Mouse (Mus musculus) large intestine, adult 2 months (tissue): ENCODE data around the gene Csrp3. TPM values are rescaled to one million over a fixed set of nuclear protein-coding genes. Genes with fewer than 3 reads are reported as not detected.

ENCODE experiments used
- DNase-seq: peaks from one replicate; pipeline ENCODE4 v3.0.0-alpha.2; 2012; ENCODE audit warnings: low read depth, low spot score
- WGBS: fragments of 180-500 bp; shearing (Covaris S2); methylation state at CpG from one replicate; pipeline ENCODE4 v1.1.7; 2018; 5-methylcytosine and 5-hydroxymethylcytosine counted together
- polyA plus RNA-seq: library from polyadenylated mRNA; depleted of rRNA; stranded (reverse); fragments of >200 nt; gene quantifications from 2 replicates; pipeline ENCODE4 v1.2.3, GENCODE M21; 2012

The Csrp3 gene
- polyA plus RNA-seq, 1 experiment, result not detected

DNA sequence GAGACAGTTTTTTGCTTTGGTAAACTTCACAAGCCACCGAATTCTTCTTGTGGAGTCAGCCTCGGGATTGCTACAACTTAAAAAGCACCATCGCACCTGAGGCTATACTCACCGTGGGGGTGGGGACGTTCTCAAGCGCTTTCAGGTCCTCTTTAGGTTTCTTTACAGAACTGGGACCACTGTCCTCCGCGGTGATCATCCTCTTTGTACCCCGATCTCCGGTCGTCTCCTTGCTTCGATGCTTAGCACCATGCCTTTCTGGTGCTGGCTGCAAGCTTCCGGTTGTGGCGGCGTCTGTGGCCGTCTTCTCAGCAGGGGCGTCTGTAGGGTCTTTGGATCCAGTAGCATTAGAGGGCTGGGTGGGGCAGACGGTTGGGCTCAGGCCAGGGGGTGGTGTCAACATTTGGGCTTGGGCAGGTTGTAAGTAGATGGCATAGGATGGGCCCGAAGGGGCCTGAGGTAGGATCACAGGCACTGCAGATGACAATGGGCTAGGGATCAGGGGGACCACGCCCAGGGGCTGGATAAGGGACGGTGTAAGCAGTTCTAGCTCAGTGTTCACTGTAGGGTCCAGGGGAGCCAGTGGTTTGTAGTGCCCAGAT, 22.8 kb upstream of the Csrp3 start:
- WGBS, result 91% methylated on average over 21 of the region's 21 CpGs
- DNase-seq, result no peak

DNA sequence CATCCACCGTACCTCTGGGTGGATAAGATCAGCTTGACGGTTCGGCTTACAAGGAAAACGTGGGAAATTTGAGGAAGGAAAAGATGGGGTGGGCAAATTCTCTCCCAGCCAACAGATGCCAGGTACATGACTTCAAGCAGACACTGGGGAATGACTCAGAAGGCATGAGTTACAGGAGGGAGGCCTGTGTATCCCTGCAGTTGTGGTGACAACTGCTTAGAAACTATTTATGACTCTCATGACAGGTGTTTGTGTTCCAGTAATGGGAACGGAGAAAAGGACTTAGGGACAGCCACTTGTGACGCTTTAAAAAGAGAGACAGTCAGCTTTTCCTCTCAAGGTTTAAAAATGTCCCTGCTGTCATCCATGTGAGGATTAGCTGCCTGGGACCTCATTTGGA, 22.3 kb upstream of the Csrp3 start:
- WGBS, result 83% methylated on average over 6 of the region's 6 CpGs
- no peak for DNase-seq

DNA sequence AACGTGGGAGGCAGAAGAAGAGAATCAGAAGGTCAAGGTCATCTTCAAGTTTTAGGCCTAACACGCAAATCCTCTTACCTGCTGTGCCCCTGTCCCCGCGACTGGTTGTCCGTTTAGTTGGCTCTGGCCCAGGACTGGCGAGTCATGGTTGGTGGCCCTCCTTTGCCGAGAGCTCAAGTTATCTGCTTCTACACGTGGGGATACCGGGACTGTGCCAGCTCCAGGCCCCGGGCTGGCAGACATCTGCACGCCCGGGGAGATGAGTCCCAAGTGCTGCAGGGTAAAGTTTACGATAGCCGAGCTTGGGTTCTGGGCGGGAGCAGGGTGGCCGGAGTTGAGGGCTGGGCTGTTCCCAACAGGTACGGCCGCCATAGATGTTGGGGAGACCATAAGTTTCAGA, 19.7 kb upstream of the Csrp3 start:
- WGBS, result 85% methylated on average over 18 of the region's 18 CpGs

DNA sequence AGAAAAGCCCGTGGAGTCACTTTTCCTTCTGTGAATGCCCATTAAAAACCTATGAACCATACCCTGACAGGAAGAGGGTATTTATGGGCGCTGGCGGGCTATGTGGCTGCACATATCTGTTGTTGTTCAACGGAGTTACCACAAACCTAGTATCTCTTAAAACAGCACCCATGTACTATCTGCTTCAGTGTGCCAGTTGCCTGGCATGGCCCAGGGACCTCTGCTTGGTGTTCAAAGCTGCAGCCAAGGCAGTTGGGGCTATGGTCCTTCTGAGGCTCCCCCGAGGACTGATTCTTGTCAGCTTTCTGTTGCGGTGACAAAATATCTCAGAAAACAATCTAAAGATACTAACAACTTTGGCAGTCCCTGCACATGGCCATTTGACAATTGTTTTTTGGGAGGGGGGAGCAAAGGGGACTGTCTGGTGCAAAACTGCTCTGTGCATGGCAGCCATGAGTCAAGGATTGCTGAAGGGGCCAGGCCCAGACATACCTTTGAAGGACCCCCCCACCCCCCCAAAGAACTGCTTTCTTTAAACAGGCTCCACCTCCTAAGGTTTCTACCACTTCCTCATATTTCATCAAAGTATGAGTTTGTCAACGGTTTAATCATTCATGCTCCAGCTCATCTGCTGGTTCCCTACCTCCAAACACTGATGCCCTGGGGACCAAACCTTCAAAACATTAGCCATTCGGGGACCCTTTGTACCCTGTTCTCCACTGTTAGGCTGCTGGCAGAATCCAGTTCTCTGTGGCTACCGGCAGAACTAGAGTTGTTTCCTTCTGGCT, 17.0 kb upstream of the Csrp3 start:
- no peak for DNase-seq
- 75% methylated on average over 9 of the region's 9 CpGs for WGBS

More for the DNA sequence above, 19.7 kb upstream of the Csrp3 start:
- no peak for DNase-seq

DNA sequence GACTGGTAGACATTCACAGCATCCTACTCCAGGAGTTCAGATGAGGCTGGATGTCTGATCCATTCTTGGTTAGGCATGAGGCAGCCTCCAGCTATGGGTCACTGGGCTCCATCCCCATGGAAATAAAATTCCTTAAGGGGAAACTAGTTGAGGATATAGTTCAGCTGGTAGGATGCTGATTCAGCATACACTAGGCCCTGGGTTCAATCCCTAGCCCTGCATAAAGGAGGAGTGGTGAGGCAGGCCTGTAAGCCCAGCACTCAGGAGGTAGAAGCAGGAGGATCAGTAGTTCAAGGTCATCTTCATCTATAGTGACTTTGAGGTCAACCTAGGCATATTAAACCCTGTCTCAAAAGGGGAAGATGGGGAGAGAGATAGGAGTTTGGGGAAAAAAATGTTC, 16.4 kb upstream of the Csrp3 start:
- DNase-seq, result no peak

DNA sequence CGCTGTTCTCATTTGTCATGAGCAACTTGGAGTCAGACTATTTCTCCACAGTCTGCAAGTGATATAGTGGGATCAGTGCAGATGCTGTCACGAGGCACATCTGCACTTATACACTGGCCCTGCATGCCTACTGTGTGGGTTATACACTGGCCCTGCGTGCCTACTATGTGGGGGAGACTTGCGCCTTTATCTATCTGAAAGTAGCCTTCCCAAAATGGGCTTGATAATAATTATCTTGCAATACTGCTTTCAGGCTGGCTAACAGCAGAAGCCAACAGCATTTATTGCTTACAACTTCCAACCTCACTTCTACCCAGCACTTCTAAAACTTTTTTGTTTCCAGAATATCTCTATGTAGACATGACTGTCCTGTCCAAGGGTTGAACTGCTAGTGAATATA, 14.0 kb upstream of the Csrp3 start:
- DNase-seq, result no peak
- 95% methylated on average over 4 of the region's 4 CpGs for WGBS

DNA sequence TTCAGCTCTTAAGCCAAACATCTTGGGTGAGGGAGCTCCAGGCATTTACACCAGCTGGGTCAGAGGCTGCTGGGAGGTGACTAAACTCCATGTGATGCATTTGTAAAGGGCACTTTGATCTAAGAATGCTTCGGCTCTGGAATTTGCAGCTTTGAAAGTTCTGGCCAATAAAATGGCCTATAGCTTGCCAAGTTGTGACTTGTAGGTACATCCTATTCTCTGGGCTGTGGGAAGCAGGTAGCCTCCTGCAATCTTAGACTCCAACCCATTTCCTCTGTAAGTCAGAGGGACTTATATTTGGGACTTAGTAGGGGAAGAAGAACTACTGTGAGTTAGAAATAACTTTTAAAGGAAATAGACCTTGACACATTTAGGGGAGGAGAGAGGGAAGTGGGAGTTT, 13.1 kb upstream of the Csrp3 start:
- DNase-seq, result no peak
- 9% methylated on average over 1 of the region's 1 CpGs for WGBS

DNA sequence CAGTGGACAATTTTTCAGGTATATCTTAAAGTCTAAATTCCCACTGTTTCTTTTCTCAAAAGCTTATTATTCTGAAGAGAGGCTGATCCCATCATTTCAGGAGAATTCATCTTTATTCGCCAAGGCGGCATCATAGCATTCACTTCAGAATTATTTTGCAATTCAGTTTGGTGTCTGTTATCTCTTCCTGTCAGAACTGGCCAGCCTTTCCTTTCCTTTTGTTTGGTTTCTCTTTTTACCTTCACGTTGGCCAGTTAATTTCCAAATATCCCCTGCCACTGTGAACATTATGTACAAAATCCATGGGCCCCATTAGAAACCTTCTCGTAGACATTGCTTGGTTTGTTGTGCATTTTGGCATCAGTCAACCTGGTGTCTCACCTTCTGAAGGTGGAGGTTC, 11.5 kb upstream of the Csrp3 start:
- 81% methylated on average over 4 of the region's 4 CpGs for WGBS
- DNase-seq, result no peak

DNA sequence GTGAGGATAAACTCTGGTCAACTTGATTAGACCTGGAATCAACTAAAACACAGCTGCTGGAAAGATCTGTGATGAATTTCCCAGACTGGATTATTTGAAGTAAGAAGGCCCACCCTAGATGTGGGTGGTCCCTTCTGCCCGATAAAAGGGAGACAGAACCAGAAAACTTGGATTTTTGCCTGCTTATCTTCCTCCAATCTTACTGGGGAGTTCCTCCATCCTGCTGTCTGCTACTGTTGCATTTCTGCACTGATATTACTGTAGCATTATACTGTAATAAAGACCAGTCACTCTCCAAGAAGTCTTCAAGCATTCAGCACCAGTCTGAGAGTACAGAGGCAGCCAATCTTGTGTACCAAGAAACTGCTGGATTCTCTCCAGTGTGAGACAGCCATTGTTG, 10.4 kb upstream of the Csrp3 start:
- no peak for DNase-seq
- WGBS, result 72% methylated on average over 1 of the region's 1 CpGs

DNA sequence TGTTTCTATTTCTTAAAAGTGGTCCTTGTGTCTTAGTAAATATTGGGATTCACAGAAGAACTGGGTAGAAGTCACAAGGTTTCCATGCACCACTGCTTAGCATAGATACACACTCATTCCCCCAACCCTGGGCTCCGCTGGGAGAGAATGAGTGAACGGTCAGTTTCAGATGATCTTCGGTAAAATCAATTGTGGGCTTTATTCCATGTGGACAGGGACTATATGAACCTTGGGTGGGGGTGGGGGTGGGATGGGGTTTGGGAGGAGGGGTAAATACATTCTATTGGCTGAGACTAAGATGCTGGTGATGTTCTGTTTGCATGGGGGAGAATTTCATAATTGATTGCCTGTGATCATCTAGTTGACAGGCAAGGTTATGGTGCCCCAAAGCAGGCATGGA, 7.6 kb upstream of the Csrp3 start:
- WGBS, result 96% methylated on average over 3 of the region's 3 CpGs
- no peak for DNase-seq

DNA sequence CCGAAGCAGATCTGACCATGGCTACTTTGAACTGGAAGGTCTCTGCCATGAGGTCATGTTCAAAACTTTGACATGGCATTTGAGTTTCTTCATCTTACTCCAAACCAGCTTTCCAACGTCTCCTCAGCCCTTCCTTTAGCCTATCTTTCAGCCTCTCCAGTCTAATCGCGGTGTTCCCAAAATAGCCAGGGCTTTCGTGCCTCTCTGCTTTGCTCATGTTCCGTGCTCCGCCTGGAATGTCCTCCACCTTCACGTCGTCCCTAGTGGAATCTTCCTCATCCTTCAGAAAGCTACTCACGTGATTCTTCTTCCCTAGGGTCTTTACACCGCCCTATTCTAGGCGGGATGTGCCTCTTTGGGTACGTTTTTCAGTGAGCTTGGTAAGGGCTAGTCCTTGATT, 5.7 kb upstream of the Csrp3 start:
- 86% methylated on average over 13 of the region's 13 CpGs for WGBS
- no peak for DNase-seq

DNA sequence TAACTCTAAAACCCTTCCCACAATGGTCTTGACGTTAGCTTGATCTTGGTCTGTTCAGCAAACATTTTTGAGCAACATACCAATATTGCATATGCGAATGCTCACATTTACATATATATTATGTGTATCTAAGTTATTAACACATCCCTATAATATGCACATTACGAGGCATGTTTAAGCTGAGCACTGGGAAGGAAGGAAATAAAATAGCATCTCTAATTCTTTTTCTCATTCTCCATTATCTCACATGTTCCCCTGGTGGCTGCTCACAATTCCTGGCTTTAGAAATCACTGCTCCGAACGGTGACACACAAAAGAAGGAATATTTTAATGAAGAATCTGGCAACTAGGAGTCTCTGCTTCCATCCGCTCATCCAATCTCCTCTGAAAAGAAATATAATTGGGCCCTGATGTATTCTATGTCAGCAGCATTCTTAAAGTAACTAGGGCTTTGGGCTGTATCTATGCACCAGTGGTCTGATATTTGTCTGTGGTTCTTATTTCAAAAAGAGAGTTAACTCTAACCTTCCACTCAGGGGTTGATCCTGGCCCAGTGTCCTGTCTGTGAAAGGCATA, 3.8 kb upstream of the Csrp3 start:
- 88% methylated on average over 6 of the region's 6 CpGs for WGBS
- no peak for DNase-seq

DNA sequence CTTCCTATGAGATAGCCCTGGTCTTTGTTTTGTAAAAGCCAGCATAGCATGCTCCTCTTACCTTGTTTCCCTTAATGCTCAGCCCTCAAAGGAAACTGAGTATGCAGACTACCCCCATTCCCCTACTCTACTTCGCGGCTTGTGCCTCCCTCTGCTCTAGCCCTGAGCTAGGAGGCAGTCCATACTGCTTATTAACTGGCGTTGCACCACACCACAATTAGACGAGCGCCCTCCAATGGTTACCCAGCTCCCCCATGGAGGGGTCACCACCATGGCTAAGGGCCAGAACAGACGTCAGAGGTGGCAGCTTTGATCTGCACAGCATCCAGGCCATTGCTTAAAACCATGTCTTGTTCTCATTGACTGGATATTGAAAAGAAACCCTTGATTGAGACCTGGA, 1.1 kb downstream of the Csrp3 start:
- 79% methylated on average over 6 of the region's 6 CpGs for WGBS
- DNase-seq, result no peak

DNA sequence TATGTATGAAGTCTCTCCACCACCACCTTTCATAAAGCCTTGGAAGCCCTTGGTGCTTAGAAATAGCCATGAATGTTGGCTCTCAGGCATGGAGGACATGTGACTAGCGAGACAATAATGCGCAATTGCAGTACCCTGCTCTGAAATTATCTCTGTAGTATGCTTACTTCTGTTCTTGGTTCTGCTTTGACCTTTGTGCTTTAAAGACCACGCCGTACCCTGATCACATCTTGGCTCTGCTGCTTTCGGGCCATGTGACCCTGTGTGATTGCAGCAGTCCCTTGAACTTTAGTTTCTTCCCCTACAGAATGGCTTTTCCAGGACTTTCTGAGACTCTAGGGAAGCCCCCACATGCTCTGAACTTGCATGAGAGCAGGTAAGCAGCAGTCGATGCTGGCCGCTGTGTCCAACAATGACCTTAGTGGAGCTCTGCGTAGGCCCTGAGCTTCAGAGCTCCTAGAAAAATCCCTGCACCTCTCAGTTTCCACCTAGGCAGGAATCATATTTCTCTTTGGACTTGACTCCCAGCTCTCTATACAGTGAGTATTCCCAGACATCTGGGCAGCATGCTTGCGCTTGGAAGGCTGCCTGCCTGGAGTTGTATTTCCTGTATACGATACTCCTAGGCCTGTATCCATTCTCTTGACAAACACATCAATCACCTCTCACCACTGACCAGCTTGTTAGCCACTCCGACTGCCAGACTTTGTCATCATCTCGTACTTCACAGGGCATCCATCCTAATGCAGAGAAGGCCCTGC, 2.4 kb downstream of the Csrp3 start:
- DNase-seq, result no peak
- WGBS, result 79% methylated on average over 12 of the region's 12 CpGs

DNA sequence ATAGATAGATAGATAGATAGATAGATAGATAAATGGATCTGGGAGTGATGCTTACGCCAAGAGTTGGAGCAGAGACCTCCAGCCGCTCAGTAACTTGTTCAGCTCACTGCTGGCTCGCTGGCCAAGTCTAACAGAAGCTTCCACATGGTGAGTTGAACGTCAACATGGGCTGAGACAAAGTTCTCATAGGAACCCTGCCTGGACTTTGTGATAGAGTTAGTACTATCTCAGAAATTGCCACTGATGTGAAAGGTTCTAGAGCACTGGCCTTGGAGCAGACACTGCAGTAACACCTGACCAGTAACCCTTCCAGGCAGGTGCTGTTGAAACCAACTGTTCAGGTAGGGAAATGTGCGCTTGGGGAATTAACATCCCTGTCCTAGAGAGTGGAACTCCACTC, 4.3 kb downstream of the Csrp3 start:
- 86% methylated on average over 5 of the region's 5 CpGs for WGBS

DNA sequence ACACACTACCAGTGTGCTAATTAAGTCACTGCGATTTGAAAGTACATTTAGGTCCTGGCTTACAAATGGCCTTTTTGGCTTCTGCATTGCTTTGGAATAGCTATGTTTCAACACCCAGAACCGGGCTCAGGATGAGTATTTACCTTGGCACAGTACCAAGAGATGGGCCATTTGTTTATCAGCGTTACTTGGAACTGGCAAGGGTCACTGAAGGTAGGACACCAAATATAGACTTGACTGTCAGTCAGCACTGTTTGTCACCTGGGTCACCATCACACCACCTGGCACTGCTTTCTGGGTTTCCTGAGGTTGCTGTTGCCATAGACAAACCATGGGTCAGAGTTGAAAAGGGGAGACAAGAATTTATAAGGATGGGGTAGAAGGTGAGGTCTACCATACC, 5.5 kb downstream of the Csrp3 start:
- no peak for DNase-seq
- WGBS, result 47% methylated on average over 3 of the region's 3 CpGs

More for the DNA sequence above, 4.3 kb downstream of the Csrp3 start:
- no peak for DNase-seq

DNA sequence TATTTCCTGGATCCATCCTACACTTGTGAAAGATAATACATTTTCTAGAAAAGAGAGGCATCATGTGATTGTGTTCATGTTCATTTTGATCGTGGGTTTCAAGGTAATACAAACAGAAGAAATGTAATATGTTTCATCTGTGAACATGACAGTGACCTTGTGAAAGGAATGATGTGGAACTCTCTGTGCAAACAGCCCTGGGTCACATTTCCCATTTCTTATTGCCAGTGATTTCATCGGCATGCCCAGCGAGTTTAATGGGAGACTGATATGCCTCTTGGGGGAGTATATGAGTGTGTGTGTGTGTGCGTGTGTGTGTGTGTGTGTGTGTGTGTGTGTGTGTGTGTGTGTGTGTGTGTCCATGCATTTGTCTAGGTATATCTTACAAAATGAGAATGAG, 6.3 kb downstream of the Csrp3 start:
- DNase-seq, result no peak

DNA sequence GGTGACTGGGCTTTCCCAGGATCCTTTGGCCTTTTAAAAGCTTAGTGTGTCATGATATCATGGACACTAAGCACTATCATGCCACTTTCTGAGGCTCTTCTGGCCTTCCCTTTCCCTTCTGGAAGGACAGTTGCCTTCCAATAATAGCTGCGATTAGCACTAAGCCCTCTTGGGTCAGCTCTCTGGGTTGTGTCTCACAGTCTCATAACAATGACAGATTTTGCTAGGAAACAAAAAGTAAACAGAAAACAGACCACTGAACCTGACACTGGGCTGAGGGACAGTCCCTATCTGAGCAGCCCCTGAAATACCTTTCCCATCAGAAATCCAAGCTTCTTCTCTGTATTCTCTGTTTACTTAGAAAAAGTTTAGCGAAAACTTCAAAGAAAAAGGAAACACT, 7.3 kb downstream of the Csrp3 start:
- DNase-seq, result no peak
- 74% methylated on average over 2 of the region's 2 CpGs for WGBS

More for the DNA sequence above, 6.3 kb downstream of the Csrp3 start:
- 66% methylated on average over 4 of the region's 4 CpGs for WGBS

DNA sequence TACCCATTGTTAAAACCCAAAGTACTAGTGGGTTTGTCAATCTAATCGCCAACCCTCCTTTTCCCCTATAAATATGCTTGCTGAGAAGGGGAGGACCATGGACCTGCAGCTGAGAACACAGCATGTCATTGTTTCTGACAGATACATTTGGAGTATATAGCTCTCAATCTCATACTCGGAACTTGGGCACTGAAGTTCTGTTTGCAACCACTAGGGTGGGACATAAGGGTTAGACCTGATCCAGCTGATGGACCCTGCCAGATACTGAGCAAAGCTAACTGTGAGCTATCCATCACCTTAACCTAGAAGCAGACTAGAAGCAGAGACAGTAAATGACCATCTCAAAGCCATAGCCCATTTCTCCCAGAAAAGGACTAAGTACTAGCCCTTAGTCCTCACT, 9.4 kb downstream of the Csrp3 start:
- 54% methylated on average over 2 of the region's 2 CpGs for whole genome bisulfite sequencing
- DNase-seq, result no peak

DNA sequence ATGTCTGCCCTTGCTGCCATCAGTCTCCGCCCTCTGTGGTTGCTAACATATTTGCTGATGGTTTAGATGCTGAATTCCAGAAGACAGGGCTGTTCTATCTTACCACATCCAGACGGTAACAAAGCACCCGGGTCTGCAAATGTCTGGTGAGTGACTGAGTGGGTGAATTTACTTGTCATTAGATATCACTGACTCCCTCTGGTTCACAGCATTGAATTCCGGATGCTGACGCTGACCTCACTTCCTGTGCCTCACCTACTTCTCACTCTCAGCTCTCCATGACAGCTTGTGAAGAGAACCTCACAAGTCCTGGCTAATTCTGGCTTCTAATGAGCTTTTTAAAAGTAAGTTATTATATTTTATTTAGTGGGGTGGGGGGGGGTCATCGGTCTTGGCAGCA, 10.9 kb downstream of the Csrp3 start:
- no peak for DNase-seq
- 70% methylated on average over 6 of the region's 6 CpGs for WGBS
